Mouse (Mus musculus): ENCODE results near the gene Katnbl1.

- no peak for TF ChIP-seq POLR2A (IDR thresholded peaks at IDR 0.05; ENCODE audit: extremely low read depth, insufficient read depth, low read length)
- TF ChIP-seq CTCF (IDR thresholded peaks at IDR 0.05; ENCODE audit: low read depth, low read length) = no peak
Measured at GRCm38 (mm10) chr2:112369941-112370340, 9.1 kb upstream of the Katnbl1 start.

Measured in liver, adult 2 months (tissue).